Comparison of ENCODE assay signal across 11 mouse cellular contexts in the genomic region with DNA sequence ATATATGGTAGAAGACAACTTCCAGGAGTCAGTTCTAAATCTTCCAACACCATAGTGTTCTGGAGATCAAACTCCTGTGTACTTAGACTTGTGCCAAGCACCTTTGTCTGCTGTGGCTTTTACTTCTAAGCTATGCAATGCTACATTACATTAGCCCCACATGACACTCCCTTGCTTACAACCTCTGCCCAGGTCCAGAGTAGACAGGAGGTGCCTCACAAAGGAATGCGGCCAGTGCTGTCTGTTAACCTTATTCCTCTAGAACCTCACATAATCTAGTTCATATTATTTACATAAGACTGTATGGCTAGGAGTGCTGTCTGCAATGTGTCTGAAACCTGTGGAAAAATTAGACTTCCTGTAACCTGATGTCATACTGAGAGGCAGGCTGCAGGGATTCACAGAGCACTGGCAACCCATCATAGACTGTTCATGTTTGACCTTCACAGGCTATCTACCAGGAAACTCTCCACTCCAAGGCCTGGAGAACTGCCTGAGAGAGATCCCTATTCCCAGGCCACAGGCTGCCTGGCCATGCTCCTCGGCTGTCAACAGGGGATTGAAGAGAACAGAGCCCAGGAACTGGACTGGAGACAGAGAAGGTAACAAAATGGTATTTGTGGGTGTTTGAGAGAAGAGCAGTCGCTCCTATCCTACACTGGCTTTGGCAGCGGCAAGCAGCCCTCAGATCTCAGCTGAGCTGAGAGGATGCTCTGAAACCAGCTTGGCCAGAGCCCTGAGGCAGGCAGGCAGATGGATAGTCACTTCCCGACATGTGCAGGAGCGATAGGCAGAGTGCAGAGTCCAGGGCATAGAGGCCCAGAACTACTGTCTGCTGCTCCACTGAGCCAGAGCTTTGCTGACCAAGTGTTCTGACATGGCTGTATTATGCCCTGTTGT. TPM values are rescaled to one million over a fixed set of nuclear protein-coding genes. Genes with fewer than 3 reads are reported as not detected.
A peak's percentile ranks its signal among the peaks of the same experiment; 100 is the strongest.
DNase-seq lines count a peak whose midpoint lies in the region; TF ChIP-seq lines count a peak whose summit lies in the region.
"Had no signal": no experiment of that assay in that cellular context is flagged by ENCODE, and none has a peak within 500 bp of the region (broad histone marks: within the 10 kb centered on the region; RNA-seq: fewer than 3 reads in every experiment).

No protein-coding gene starts in this region.

- TF ChIP-seq CTCF in cerebellum, adult 2 months (IDR thresholded peaks at IDR 0.05; ENCODE audit: borderline replicate concordance, insufficient read depth, low read depth, low read length) = no peak

- DNase-seq in heart, adult 18-20 months = peak; percentile 58 to 70
- no peak for DNase-seq in heart, postnatal 14 days
- peak; percentile 59 to 64 for DNase-seq in cerebellum, adult 2 months
- DNase-seq in heart, adult 9 months (ENCODE audit: low spot score in 2 of 2) = peak; percentile 36 to 43
- peak; percentile 28 for DNase-seq in kidney, postnatal 10 days
- no peak for DNase-seq in spleen, postnatal 36 days (ENCODE audit: low spot score in 2 of 2)
- no peak for DNase-seq in frontal cortex, adult 2 months (ENCODE audit: extremely low spot score in 1 of 2, low spot score in 1 of 2)
- DNase-seq in lung, adult 18-20 months = no peak

- no peaks in the 10 kb centered on the region for H3K27me3 ChIP-seq in cerebellum, adult 2 months (ENCODE audit: control insufficient read depth, insufficient read depth, low read length)
- H3K27me3 ChIP-seq: liver, embryonic 15.5 days had no signal

- no peak overlapping the region for H3K4me3 ChIP-seq in cerebellum, adult 2 months (replicated peaks; ENCODE audit: insufficient read depth, low read depth, low read length)
- H3K4me3 ChIP-seq: liver, embryonic 15.5 days had no signal

- TF ChIP-seq POLR2A in cerebellum, adult 2 months (IDR thresholded peaks at IDR 0.05; ENCODE audit: borderline replicate concordance, insufficient read depth, low read length) = no peak

- intact Hi-C loops in heart, postnatal 14 days (cut with DNase I) = no loop called here

- peak overlapping the region; percentile 63 for H3K27ac ChIP-seq in cerebellum, adult 2 months (ENCODE audit: insufficient read depth, low read length)
- H3K27ac ChIP-seq: hindbrain, embryonic 14.5 days; liver, embryonic 15.5 days had no signal

- 23% methylated on average over 6 of the region's 6 CpGs for WGBS in cerebellum, adult 2 months

- peaks cover 25% of the 10 kb centered on the region for H3K4me1 ChIP-seq in cerebellum, adult 2 months (ENCODE audit: control insufficient read depth, insufficient read depth, low read length)
- H3K4me1 ChIP-seq: liver, embryonic 15.5 days had no signal

RNA-seq across cellular contexts. Expression of a gene that starts 16.1 kb away (rescaled TPM):
- 10 to 100 TPM; 14.4 to 18.6 TPM for total RNA-seq in heart, adult 18-20 months (2021)
- total RNA-seq in heart, postnatal 14 days (2021) = 10 to 100 TPM; 24.9 to 26.5 TPM
- 50.6 and 55.3 TPM in 2 replicates for polyA plus RNA-seq in cerebellum, adult 2 months (2012; rRNA removed)
- polyA plus RNA-seq in frontal cortex, adult 2 months (2012; rRNA removed) = 44.5 and 48.0 TPM in 2 replicates

RNA-seq across cellular contexts. Expression of a gene that starts 34.2 kb away (rescaled TPM):
- 10 to 100 TPM; 10.2 to 11.3 TPM for total RNA-seq in heart, adult 18-20 months (2021)
- total RNA-seq in heart, postnatal 14 days (2021) = 10 to 100 TPM; 13.8 to 16.4 TPM
- polyA plus RNA-seq in cerebellum, adult 2 months (2012; rRNA removed) = 80.4 and 93.2 TPM in 2 replicates
- polyA plus RNA-seq in frontal cortex, adult 2 months (2012; rRNA removed) = 40.7 and 41.4 TPM in 2 replicates

RNA-seq across cellular contexts. Expression of a gene that starts 36.6 kb away (rescaled TPM):
- total RNA-seq in heart, adult 18-20 months (2021) = under 1 TPM; 0.22 to 0.23 TPM
- under 1 TPM; 0.43 to 0.51 TPM for total RNA-seq in heart, postnatal 14 days (2021)
- 3.7 and 5.0 TPM in 2 replicates for polyA plus RNA-seq in cerebellum, adult 2 months (2012; rRNA removed)
- polyA plus RNA-seq in frontal cortex, adult 2 months (2012; rRNA removed) = 2.0 and 2.2 TPM in 2 replicates
- total RNA-seq: megakaryocyte-erythroid progenitor cell, adult 5-6 weeks had no signal

Comparison
In these comparisons a context has a peak if more than half of its experiments do, and no peak if none do; other contexts are left out.
1. DNase-seq: peak in heart, adult 18-20 months (2 of 2), cerebellum, adult 2 months (2 of 2), heart, adult 9 months (2 of 2) and kidney, postnatal 10 days (single experiment); none in heart, postnatal 14 days (0 of 2), spleen, postnatal 36 days (0 of 2), frontal cortex, adult 2 months (0 of 2) and lung, adult 18-20 months (0 of 2).